Mouse (Mus musculus) CH12.LX (cell line): ENCODE data around the gene Cryab.

Experiments used
- EP300 ChIP-seq: IDR thresholded peaks from 2 replicates; pipeline ENCODE4 v1.6.1; 2011; ENCODE audit warnings: low read length, improper control_type of control experiment
- POLR2A ChIP-seq: IDR thresholded peaks from 2 replicates; pipeline ENCODE4 v1.6.1; 2011; ENCODE audit warnings: low read depth, mild to moderate bottlenecking, improper control_type of control experiment, low read length

- TF ChIP-seq POLR2A (no peak), EP300 (no peak)
Observed at GRCm38 (mm10) chr9:50734989-50735388, 16.1 kb upstream of the Cryab start.
